Mouse (Mus musculus) hindbrain, postnatal 0 days (tissue): ENCODE data around the gene Crybb1. TPM values are rescaled to one million over a fixed set of nuclear protein-coding genes. Genes with fewer than 3 reads are reported as not detected.
A peak's percentile ranks its signal among the peaks of the same experiment; 100 is the strongest.

Experiments
- ATAC-seq: fragments of 200-750 bp; cut with Nextera tagmentation; 2 replicates; pipeline ENCODE4 v1.8.0; 2017; ENCODE audit warnings: mild to moderate bottlenecking, moderate TSS enrichment, moderate library complexity
- DNase-seq: peaks from one replicate; pipeline ENCODE4 v3.0.0-alpha.2; 2015; ENCODE audit warnings: low spot score
- H3K27ac ChIP-seq: fragments of 300-500 bp; sonication (generic); 2 replicates; pipeline ENCODE4 v1.5.1; 2014; ENCODE audit warnings: mild to moderate bottlenecking
- H3K27me3 ChIP-seq: fragments of 300-500 bp; sonication (generic); 2 replicates; pipeline ENCODE4 v1.6.1; 2014; ENCODE audit warnings: low read length, mixed read lengths; ENCODE audit not compliant: insufficient read depth
- H3K36me3 ChIP-seq: fragments of 300-500 bp; sonication (generic); 2 replicates; pipeline ENCODE4 v1.6.1; 2014; ENCODE audit warnings: low read length, mixed read lengths; ENCODE audit not compliant: insufficient read depth
- H3K4me1 ChIP-seq: fragments of 300-500 bp; sonication (generic); 2 replicates; pipeline ENCODE4 v1.6.1; 2014; ENCODE audit warnings: antibody characterized with exemption, low read length, mixed read lengths; ENCODE audit not compliant: insufficient read depth
- H3K4me2 ChIP-seq: fragments of 300-500 bp; sonication (generic); 2 replicates; pipeline ENCODE4 v1.6.1; 2014; ENCODE audit warnings: low read depth, mild to moderate bottlenecking, low read length, moderate library complexity, mixed read lengths
- H3K4me3 ChIP-seq: fragments of 300-500 bp; sonication (generic); 2 replicates; pipeline ENCODE4 v1.5.1; 2014; ENCODE audit warnings: low read length
- H3K9ac ChIP-seq: fragments of 300-500 bp; sonication (generic); replicated peaks from 2 replicates; pipeline ENCODE4 v1.6.1; 2014; ENCODE audit warnings: mild to moderate bottlenecking, low read length, moderate library complexity, mixed read lengths
- H3K9me3 ChIP-seq: fragments of 300-500 bp; sonication (generic); 2 replicates; pipeline ENCODE4 v1.6.1; 2016; ENCODE audit warnings: low read length, mixed read lengths
- CTCF ChIP-seq: IDR thresholded peaks from 2 replicates; pipeline ENCODE4 v1.5.1; 2016; ENCODE audit warnings: antibody characterized with exemption, control low read depth, low read depth
- WGBS: fragments of 180-500 bp; shearing (Covaris S2); extraction: QIAGEN DNeasy Blood & Tissue Kit; methylation state at CpG from one replicate; pipeline ENCODE4 v1.1.7; 2014; 5-methylcytosine and 5-hydroxymethylcytosine counted together
- polyA plus RNA-seq: library from polyadenylated mRNA; unstranded; fragments of >200 nt; fragmentation: Nextera tagmentation; extraction: Ambion mirVana; gene quantifications from 2 replicates; pipeline ENCODE4 v1.2.1, GENCODE M21; 2015
- total RNA-seq: library from RNA; depleted of rRNA; stranded (reverse); fragments of >200 nt; gene quantifications from 2 replicates; pipeline ENCODE4 v1.2.3, GENCODE M21; 2014

Crybb1 gene
- total and polyA plus RNA-seq, 2 experiments from 2014 or later: 11.7 to 14.6 TPM

DNA sequence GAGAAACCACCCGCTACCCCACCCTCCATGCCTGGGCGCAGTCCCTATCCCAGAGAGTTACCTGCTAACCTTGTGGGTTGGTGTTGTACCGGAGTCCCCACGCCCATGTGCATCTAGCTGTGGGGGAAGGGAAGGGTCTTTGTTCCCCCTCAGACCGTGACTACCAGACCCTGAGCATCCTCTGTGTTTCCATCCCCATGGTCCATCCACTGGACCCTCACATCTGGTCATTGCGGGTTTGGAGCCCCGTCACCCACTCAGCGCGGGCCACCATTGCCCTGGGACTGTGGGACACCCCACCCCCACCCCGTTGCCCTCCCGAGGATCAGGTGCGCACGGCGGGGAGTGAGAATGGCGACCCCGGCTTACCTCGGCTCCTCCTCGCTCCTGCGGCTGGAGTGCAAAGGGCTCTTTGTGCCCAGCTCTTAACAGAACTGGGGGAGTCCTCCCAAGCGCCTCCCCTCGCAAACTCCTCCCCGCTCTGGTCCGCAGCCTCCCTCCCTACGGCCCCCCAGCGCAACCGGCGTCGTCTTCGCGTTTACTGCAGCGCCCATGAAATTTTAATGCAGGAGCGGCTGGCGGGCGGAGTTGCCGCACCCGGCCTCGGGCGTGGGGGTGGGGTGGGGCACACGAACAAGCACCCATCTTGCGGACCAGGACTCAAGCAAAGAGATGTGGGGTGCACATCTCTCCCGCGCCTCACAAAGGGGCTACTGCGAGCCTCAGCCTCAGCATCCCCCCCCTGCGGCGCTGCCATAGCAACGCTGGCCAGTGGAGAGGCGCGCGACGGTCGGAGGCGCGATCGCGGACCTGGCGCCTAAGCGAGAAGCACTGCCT is 27.2 kb upstream of the Crybb1 start:
- Histone ChIP-seq H3K9ac (peak overlapping the region; percentile 86), H3K4me3 (peak overlapping the region; percentile 67), H3K36me3 (0 out of 2 replicates have a peak, but pooled peaks cover 2% of the 10 kb centered on the region), H3K27ac (peak overlapping the region; percentile 91), H3K4me1 (peaks cover 12% of the 10 kb centered on the region), H3K27me3 (no peaks in the 10 kb centered on the region), H3K4me2 (peak overlapping the region; percentile 87), H3K9me3 (no peaks in the 10 kb centered on the region)
- ATAC-seq: peak; percentile 83
- no peak for TF ChIP-seq CTCF
- under 1% methylated on average over 56 of the region's 57 CpGs for WGBS
- DNase-seq: peak; percentile 87

DNA sequence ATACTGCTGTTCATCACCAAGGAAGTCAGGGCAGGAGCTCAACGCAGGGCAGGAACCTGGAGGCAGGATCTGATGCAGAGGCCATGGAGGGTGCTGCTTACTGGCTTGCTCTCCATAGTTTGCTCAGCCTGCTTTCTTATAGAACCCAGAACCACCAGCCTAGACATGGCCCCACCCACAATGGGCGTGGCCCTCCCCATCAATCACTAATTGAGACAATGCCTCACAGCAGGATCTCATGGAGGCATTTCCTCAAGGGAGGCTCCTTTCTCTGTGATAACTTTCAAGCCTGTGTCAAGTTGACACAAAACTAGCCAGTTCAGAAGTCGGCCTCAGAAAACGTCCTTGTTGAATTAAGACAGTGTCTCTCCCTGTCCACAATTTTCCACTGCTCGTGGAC is 19.8 kb upstream of the Crybb1 start:
- Histone ChIP-seq H3K9me3 (no peaks in the 10 kb centered on the region), H3K27ac (no peak overlapping the region), H3K4me1 (no peaks in the 10 kb centered on the region; the same call in 1 of the 2 replicates), H3K4me2 (no peak overlapping the region), H3K9ac (no peak overlapping the region), H3K27me3 (no peaks in the 10 kb centered on the region), H3K36me3 (no peaks in the 10 kb centered on the region), H3K4me3 (no peak overlapping the region)
- no peak for TF ChIP-seq CTCF
- WGBS: 49% methylated on average over 5 of the region's 5 CpGs
- ATAC-seq (no peak), DNase-seq (no peak)

DNA sequence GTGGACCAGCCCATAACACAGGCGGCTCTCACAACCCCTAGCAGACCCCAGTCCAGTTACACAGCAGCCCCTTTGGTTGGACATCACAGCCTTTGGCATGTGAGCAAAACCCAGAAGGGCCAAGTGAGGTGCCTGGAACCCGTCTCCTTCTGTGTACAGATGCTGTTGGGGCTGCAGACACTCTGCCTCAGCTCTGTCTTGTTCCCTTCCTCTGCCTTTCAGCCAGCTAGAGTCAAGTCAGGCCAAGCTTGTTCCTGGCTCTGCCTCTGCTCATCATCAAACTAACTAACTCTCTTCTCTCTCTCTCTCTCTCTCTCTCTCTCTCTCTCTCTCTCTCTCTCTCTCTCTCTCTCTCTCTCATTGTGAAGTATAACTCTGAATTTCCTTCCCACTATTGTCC is 19.0 kb upstream of the Crybb1 start:
- H3K4me3 ChIP-seq: no peak overlapping the region
- H3K27me3 ChIP-seq: no peaks in the 10 kb centered on the region
- H3K9ac ChIP-seq: peak overlapping the region; percentile 44; the same call in 1 of the 2 replicates
- no peaks in the 10 kb centered on the region; the same call in 1 of the 2 replicates for H3K4me1 ChIP-seq
- TF ChIP-seq CTCF: no peak
- 69% methylated on average over 2 of the region's 2 CpGs for WGBS
- peak overlapping the region; percentile 43; the same call in 1 of the 2 replicates for H3K4me2 ChIP-seq
- DNase-seq: no peak
- H3K36me3 ChIP-seq: no peaks in the 10 kb centered on the region
- no peak for ATAC-seq
- peak overlapping the region; percentile 88 for H3K27ac ChIP-seq
- no peaks in the 10 kb centered on the region for H3K9me3 ChIP-seq

DNA sequence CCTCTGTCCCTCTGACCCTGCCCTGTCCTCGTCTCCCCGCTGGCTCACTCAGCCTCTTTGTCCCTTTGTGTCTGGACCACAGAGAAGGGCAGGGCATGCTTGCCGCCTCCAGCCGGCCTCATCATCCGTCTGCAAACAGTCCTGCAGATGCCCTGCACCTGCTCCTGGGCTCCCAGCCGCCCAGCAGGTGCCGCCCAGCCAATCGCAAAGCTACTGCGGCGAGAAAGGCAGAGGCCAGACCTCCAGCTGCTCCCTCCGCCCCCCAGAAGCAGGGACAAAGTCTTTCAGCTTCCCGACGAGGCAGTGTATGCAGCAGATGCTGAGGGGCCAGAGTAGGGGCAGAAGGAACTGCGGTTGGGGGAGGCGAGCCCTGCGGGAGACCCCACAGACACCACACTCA is 18.2 kb upstream of the Crybb1 start:
- Histone ChIP-seq H3K27ac (peak overlapping the region; percentile 88), H3K9me3 (no peaks in the 10 kb centered on the region), H3K9ac (peak overlapping the region; percentile 44), H3K36me3 (no peaks in the 10 kb centered on the region), H3K4me2 (peak overlapping the region; percentile 43), H3K4me3 (0 out of 2 replicates have a peak overlapping the region, but pooled peaks have one; percentile 8), H3K27me3 (no peaks in the 10 kb centered on the region), H3K4me1 (no peaks in the 10 kb centered on the region; the same call in 1 of the 2 replicates)
- WGBS: 6% methylated on average over 16 of the region's 16 CpGs
- peak; percentile 85 for ATAC-seq
- peak; percentile 86 for DNase-seq
- 0 out of 2 replicates have a peak, but pooled peaks have one; percentile 11 for TF ChIP-seq CTCF

- WGBS: 39% methylated on average over 9 of the region's 9 CpGs
- H3K9ac ChIP-seq: peak overlapping the region; percentile 44; the same call in 1 of the 2 replicates
- peak overlapping the region; percentile 88 for H3K27ac ChIP-seq
- peak overlapping the region; percentile 43 for H3K4me2 ChIP-seq
- no peak for TF ChIP-seq CTCF
- no peaks in the 10 kb centered on the region for H3K36me3 ChIP-seq
- no peaks in the 10 kb centered on the region for H3K9me3 ChIP-seq
- H3K27me3 ChIP-seq: no peaks in the 10 kb centered on the region
- H3K4me1 ChIP-seq: no peaks in the 10 kb centered on the region; the same call in 1 of the 2 replicates
- DNase-seq (peak; percentile 53), ATAC-seq (peak; percentile 38)
- H3K4me3 ChIP-seq: no peak overlapping the region
These were observed 17.6 kb upstream of the Crybb1 start for GRCm38 (mm10) chr5:112237866-112238570.

DNA sequence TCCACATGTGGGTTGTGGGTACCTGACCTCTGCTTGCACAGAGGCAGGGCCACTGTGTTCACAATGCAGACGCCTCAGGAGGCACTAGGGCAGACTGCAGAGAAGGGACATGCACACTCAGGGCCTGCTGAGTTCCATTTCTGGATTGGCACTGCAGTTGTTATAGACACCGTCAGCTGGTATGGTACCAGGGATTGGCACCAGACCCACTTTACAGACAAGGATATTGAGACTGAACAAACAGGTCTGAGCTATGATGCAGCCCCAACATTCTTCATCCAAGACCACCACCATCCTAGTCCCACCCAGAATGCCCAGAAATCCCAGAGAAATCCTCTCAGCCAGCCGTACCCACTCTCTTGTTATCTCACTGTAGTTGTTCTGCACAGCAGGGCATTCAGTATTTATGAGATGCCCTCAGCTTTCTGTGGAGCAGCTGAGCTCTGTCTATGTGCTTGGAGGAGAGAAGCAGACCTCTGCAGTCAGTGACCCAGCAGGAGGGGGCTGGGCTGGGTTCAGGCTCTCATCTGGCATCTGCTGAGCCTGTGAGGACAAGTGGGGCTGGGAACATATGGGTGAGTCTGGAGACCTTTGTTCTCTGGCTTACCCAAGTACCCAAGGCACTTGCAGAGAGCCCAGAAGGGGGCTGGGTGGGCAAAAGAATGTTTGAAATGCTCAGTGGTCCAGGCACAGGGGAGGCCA is 16.7 kb upstream of the Crybb1 start:
- H3K9me3 ChIP-seq: no peaks in the 10 kb centered on the region
- ATAC-seq: no peak; the same call in 1 of the 2 replicates

More for the DNA sequence above, 16.7 kb upstream of the Crybb1 start:
- TF ChIP-seq CTCF: no peak
- 28% methylated on average over 3 of the region's 3 CpGs for WGBS
- Histone ChIP-seq H3K4me2 (no peak overlapping the region), H3K36me3 (no peaks in the 10 kb centered on the region), H3K27ac (peak overlapping the region; percentile 88; the same call in 1 of the 2 replicates), H3K4me1 (no peaks in the 10 kb centered on the region; the same call in 1 of the 2 replicates), H3K27me3 (no peaks in the 10 kb centered on the region), H3K4me3 (no peak overlapping the region), H3K9ac (no peak overlapping the region)
- DNase-seq: peak; percentile 39
